Mouse (Mus musculus): ENCODE results near the gene Eaf2.

GRCm38 (mm10) chr16:36918505-36918904 lies 43.7 kb upstream of the Eaf2 start:
- TF ChIP-seq CTCF (conservative IDR thresholded peaks at IDR 0.05 in 1 of 2, IDR thresholded peaks at IDR 0.05 in 1 of 2; ENCODE audit: low read depth in 2 of 2, low read length in 2 of 2) = no peak
- no peak for TF ChIP-seq POLR2A (IDR thresholded peaks at IDR 0.05; ENCODE audit: low read depth, low read length)
- TF ChIP-seq POLR2AphosphoS2 (IDR thresholded peaks at IDR 0.05; ENCODE audit: low read depth, low read length) = no peak
- no peak for TF ChIP-seq USF1 (IDR thresholded peaks at IDR 0.05; ENCODE audit: low read depth, low read length)
- TF ChIP-seq EP300 (IDR thresholded peaks at IDR 0.05; ENCODE audit: low read length) = no peak
- no peak for TF ChIP-seq RCOR1 (conservative IDR thresholded peaks at IDR 0.05; ENCODE audit: low read depth, low read length)
- no peak for TF ChIP-seq TBP (conservative IDR thresholded peaks at IDR 0.05; ENCODE audit: low read depth, low read length)
- no peak for TF ChIP-seq MAZ (IDR thresholded peaks at IDR 0.05; ENCODE audit: low read depth, low read length)
- TF ChIP-seq E2F4 (IDR thresholded peaks at IDR 0.05; ENCODE audit: insufficient replicate concordance, low read depth, low read length) = no peak
